Mouse (Mus musculus): ENCODE results near the gene Ctnnb1.

DNA sequence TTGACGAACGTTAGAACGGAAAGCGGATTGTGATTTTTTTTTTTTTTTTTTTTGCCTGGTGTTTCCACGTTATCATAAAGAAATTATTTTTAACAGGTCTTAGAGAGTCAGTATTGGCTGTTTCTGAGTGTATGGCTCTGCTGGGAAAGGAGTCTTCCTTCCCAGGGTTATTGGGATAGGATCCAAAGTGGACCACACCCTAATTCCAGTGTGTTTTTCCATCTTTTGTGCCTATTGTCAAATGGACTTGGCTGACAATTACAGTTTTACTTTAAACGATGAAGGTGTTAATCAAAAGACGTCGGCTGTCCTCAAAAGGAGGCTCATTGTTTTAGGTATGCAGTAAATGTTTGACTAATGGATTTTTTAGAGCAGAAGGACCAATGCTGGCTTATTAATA, 1.8 kb downstream of the Ctnnb1 start:
- TF ChIP-seq POLR2A (IDR thresholded peaks at IDR 0.05; ENCODE audit: borderline replicate concordance, low read depth, low read length) (no peak), CTCF (IDR thresholded peaks at IDR 0.05; ENCODE audit: low read depth, low read length) (no peak)

Measured in bone marrow macrophage, adult 2 months (primary cell).